Mouse (Mus musculus): ENCODE measurements around the gene Cul4a. TPM values are rescaled to one million over a fixed set of nuclear protein-coding genes. Genes with fewer than 3 reads are reported as not detected.

The Cul4a gene
- total and polyA plus RNA-seq, 2 experiments = 42.4 to 95.0 TPM

DNA sequence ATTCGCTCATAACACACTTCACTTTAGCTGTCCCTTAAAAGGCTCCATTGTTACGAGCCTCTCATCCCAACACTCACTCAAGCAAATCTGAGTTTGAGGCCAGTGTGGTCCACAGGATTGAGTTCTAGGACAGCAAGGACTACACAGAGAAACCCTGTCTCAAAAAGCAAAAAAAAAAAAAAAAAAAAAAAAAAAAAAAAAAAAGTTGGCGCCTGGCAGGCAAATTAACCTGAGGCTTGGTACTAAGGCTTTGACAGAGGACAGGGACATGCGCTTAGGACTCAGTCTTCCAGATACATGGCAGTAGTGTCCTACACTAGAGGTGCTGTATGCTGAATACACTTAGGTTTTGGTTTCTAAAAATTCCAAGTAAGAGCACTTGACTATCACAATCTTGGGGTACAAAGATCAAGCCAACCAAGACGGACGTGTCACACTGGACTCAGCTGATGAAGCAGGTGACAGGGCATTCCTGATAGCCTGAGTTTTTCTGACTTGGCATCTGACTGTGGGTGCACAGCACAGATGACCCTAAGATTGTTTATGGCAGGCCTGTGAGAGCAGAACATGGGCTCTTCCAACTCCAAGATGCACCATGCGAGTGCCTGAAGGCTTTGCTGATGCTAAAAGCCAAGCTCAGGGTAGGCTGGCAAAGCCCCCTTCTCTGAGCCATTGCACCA is 71.9 kb downstream of the Cul4a start:
- no peak for DNase-seq (ENCODE audit: extremely low read depth, low read depth, low spot score)
- no peaks in the 10 kb centered on the region for H3K27me3 ChIP-seq (ENCODE audit: control insufficient read depth, insufficient read depth, low read length)
- whole genome bisulfite sequencing = 78% methylated on average over 7 of the region's 7 CpGs
- H3K27ac ChIP-seq (replicated peaks; ENCODE audit: insufficient read depth, low read depth, low read length) = no peak overlapping the region
- no peak overlapping the region for H3K9ac ChIP-seq (ENCODE audit: low read depth, low read length)
- no peak overlapping the region for H3K4me3 ChIP-seq (ENCODE audit: insufficient read depth, low read depth, low read length)
- no peaks in the 10 kb centered on the region for H3K79me2 ChIP-seq (ENCODE audit: control insufficient read depth, insufficient read depth, low read length)
- 0 out of 2 replicates have a peak, but pooled peaks cover 2% of the 10 kb centered on the region for H3K4me1 ChIP-seq (ENCODE audit: control insufficient read depth, insufficient read depth, low read length)
- peaks cover 31% of the 10 kb centered on the region for H3K36me3 ChIP-seq (ENCODE audit: control insufficient read depth, insufficient read depth, low read length)
- TF ChIP-seq POLR2A (IDR thresholded peaks at IDR 0.05; ENCODE audit: extremely low read depth, insufficient read depth, low read length) = no peak
- no peak for TF ChIP-seq CTCF (IDR thresholded peaks at IDR 0.05; ENCODE audit: low read depth, low read length)

DNA sequence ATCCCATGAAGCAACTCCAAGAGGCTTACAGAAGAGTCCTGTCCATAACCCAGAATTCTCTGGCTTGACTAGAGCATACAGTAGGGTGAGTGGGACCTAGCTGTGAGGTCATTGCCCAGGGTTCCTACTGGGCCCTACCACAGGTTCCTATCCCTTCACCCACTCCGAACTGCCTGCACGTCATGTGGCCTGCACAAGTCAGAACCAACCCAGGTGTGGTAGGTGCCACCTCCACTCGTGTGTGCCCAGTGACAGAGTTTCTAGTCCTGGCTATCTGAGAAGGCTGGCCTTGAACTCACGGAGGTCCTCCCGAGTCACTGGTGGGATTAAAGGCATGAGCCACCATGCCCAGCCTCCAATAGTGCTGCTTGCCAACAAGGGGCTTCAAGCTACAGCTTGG is 72.7 kb downstream of the Cul4a start:
- Histone ChIP-seq H3K4me1 (ENCODE audit: control insufficient read depth, insufficient read depth, low read length) (0 out of 2 replicates have a peak, but pooled peaks cover 2% of the 10 kb centered on the region), H3K36me3 (ENCODE audit: control insufficient read depth, insufficient read depth, low read length) (peaks cover 23% of the 10 kb centered on the region), H3K27ac (replicated peaks; ENCODE audit: insufficient read depth, low read depth, low read length) (no peak overlapping the region), H3K79me2 (ENCODE audit: control insufficient read depth, insufficient read depth, low read length) (no peaks in the 10 kb centered on the region), H3K9ac (ENCODE audit: low read depth, low read length) (no peak overlapping the region), H3K27me3 (ENCODE audit: control insufficient read depth, insufficient read depth, low read length) (no peaks in the 10 kb centered on the region), H3K4me3 (ENCODE audit: insufficient read depth, low read depth, low read length) (no peak overlapping the region)
- TF ChIP-seq POLR2A (IDR thresholded peaks at IDR 0.05; ENCODE audit: extremely low read depth, insufficient read depth, low read length) = no peak
- no peak for TF ChIP-seq CTCF (IDR thresholded peaks at IDR 0.05; ENCODE audit: low read depth, low read length)
- DNase-seq (ENCODE audit: extremely low read depth, low read depth, low spot score) = no peak
- WGBS = 90% methylated on average over 5 of the region's 5 CpGs

DNA sequence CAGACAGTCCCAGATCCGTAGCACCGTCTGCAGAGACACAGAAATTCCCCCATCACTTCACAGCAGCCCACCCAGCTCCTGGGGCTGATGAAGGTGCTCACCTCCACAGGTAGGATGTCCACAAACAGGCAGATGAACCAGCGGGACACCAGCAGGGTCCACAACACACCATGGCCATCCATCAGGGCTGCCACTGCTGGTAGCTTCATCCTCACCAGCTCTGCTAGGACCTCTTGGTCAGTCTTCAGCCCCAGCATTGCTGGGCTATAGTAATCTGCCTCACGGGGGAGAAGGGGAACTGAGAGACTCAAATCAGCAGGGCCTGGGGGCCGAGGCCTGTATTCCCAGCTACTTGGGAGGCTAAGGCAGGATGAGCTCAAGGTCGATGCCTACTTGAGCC is 74.1 kb downstream of the Cul4a start:
- TF ChIP-seq POLR2A (IDR thresholded peaks at IDR 0.05; ENCODE audit: extremely low read depth, insufficient read depth, low read length) (no peak), CTCF (IDR thresholded peaks at IDR 0.05; ENCODE audit: low read depth, low read length) (no peak)
- Histone ChIP-seq H3K27me3 (ENCODE audit: control insufficient read depth, insufficient read depth, low read length) (no peaks in the 10 kb centered on the region), H3K79me2 (ENCODE audit: control insufficient read depth, insufficient read depth, low read length) (no peaks in the 10 kb centered on the region), H3K27ac (replicated peaks; ENCODE audit: insufficient read depth, low read depth, low read length) (no peak overlapping the region), H3K4me1 (ENCODE audit: control insufficient read depth, insufficient read depth, low read length) (0 out of 2 replicates have a peak, but pooled peaks cover 2% of the 10 kb centered on the region), H3K4me3 (ENCODE audit: insufficient read depth, low read depth, low read length) (no peak overlapping the region), H3K36me3 (ENCODE audit: control insufficient read depth, insufficient read depth, low read length) (peaks cover 13% of the 10 kb centered on the region; the same call in 1 of the 2 replicates), H3K9ac (ENCODE audit: low read depth, low read length) (no peak overlapping the region)
- 80% methylated on average over 6 of the region's 6 CpGs for WGBS
- no peak for DNase-seq (ENCODE audit: extremely low read depth, low read depth, low spot score)

- H3K4me3 ChIP-seq (ENCODE audit: insufficient read depth, low read depth, low read length) = no peak overlapping the region
Measured at GRCm38 (mm10) chr8:13179948-13180347, 74.5 kb downstream of the Cul4a start.

GRCm38 (mm10) chr8:13180408-13180807 is 75.0 kb downstream of the Cul4a start:
- no peak for DNase-seq (ENCODE audit: extremely low read depth, low read depth, low spot score)
- H3K27me3 ChIP-seq (ENCODE audit: control insufficient read depth, insufficient read depth, low read length) = no peaks in the 10 kb centered on the region
- 80% methylated on average over 9 of the region's 9 CpGs for WGBS
- H3K9ac ChIP-seq (ENCODE audit: low read depth, low read length) = no peak overlapping the region
- H3K4me3 ChIP-seq (ENCODE audit: insufficient read depth, low read depth, low read length) = no peak overlapping the region
- TF ChIP-seq POLR2A (IDR thresholded peaks at IDR 0.05; ENCODE audit: extremely low read depth, insufficient read depth, low read length) (no peak), CTCF (IDR thresholded peaks at IDR 0.05; ENCODE audit: low read depth, low read length) (no peak)
- no peaks in the 10 kb centered on the region for H3K79me2 ChIP-seq (ENCODE audit: control insufficient read depth, insufficient read depth, low read length)
- no peak overlapping the region for H3K27ac ChIP-seq (replicated peaks; ENCODE audit: insufficient read depth, low read depth, low read length)
- H3K4me1 ChIP-seq (ENCODE audit: control insufficient read depth, insufficient read depth, low read length) = 0 out of 2 replicates have a peak, but pooled peaks cover 2% of the 10 kb centered on the region
- peaks cover 7% of the 10 kb centered on the region; the same call in 1 of the 2 replicates for H3K36me3 ChIP-seq (ENCODE audit: control insufficient read depth, insufficient read depth, low read length)

More at GRCm38 (mm10) chr8:13179948-13180347, 74.5 kb downstream of the Cul4a start:
- Histone ChIP-seq H3K79me2 (ENCODE audit: control insufficient read depth, insufficient read depth, low read length) (no peaks in the 10 kb centered on the region), H3K4me1 (ENCODE audit: control insufficient read depth, insufficient read depth, low read length) (0 out of 2 replicates have a peak, but pooled peaks cover 2% of the 10 kb centered on the region), H3K27ac (replicated peaks; ENCODE audit: insufficient read depth, low read depth, low read length) (no peak overlapping the region), H3K36me3 (ENCODE audit: control insufficient read depth, insufficient read depth, low read length) (peaks cover 11% of the 10 kb centered on the region; the same call in 1 of the 2 replicates), H3K9ac (ENCODE audit: low read depth, low read length) (no peak overlapping the region), H3K27me3 (ENCODE audit: control insufficient read depth, insufficient read depth, low read length) (no peaks in the 10 kb centered on the region)
- TF ChIP-seq CTCF (IDR thresholded peaks at IDR 0.05; ENCODE audit: low read depth, low read length) = no peak
- WGBS = 73% methylated on average over 7 of the region's 7 CpGs
- DNase-seq (ENCODE audit: extremely low read depth, low read depth, low spot score) = peak; percentile 59
